Mouse (Mus musculus) CH12.LX (cell line): ENCODE data around the gene Tspan17. TPM values are rescaled to one million over a fixed set of nuclear protein-coding genes. Genes with fewer than 3 reads are reported as not detected.

Experiments used
- DNase-seq: peaks from one replicate; pipeline ENCODE4 v3.0.0-alpha.2; 2013; ENCODE audit errors: extremely low read depth
- H3K27ac ChIP-seq: 2 replicates; pipeline ENCODE4 v1.5.1; 2012; ENCODE audit warnings: low read depth, mild to moderate bottlenecking, control low read depth, moderate library complexity; ENCODE audit not compliant: insufficient read depth
- H3K27me3 ChIP-seq: replicated peaks from 2 replicates; pipeline ENCODE3; 2012; ENCODE audit warnings: inconsistent platforms
- H3K36me3 ChIP-seq, 2 experiments: replicated peaks in 1 of 2; 2 replicates each; pipeline versions ENCODE3 to v1.6.1; 2012; ENCODE audit warnings: inconsistent platforms in 1 of 2, low read length in 1 of 2, mild to moderate bottlenecking in 1 of 2, mixed read lengths in 1 of 2, moderate library complexity in 1 of 2; ENCODE audit not compliant: control insufficient read depth in 1 of 2, insufficient read depth in 1 of 2
- H3K4me1 ChIP-seq, 2 experiments: 2 replicates each; pipeline ENCODE4 v1.6.1; 2012; ENCODE audit warnings: inconsistent platforms in 1 of 2, moderate library complexity in 1 of 2; ENCODE audit not compliant: insufficient read depth in 2 of 2, control insufficient read depth in 1 of 2
- H3K4me2 ChIP-seq: 2 replicates; pipeline ENCODE4 v1.6.1; 2012; ENCODE audit warnings: low read depth, mild to moderate bottlenecking, control low read depth; ENCODE audit not compliant: poor library complexity, insufficient read depth, severe bottlenecking
- H3K4me3 ChIP-seq, 3 experiments: fragments of 150-350 bp in 1 of 3; sonication (generic) in 1 of 3; replicated peaks in 1 of 3; 2 replicates each; pipeline versions ENCODE3 to v1.5.1; 2011 to 2012; ENCODE audit warnings: low read depth in 2 of 3, low read length in 2 of 3, mild to moderate bottlenecking in 2 of 3, moderate library complexity in 2 of 3, control low read depth in 1 of 3, improper control_type of control experiment in 1 of 3, inconsistent platforms in 1 of 3, mixed read lengths in 1 of 3; ENCODE audit not compliant: poor library complexity in 1 of 3
- H3K79me2 ChIP-seq: replicated peaks from 2 replicates; pipeline ENCODE4 v1.6.1; 2012; ENCODE audit warnings: mild to moderate bottlenecking, moderate library complexity; ENCODE audit not compliant: control insufficient read depth, poor library complexity, insufficient read depth, severe bottlenecking; ENCODE audit errors: extremely low read depth
- H3K9ac ChIP-seq: 2 replicates; pipeline ENCODE4 v1.6.1; 2012; ENCODE audit warnings: low read depth, mild to moderate bottlenecking, control low read depth, moderate library complexity; ENCODE audit not compliant: insufficient read depth
- H3K9me3 ChIP-seq: replicated peaks from 2 replicates; pipeline ENCODE3; 2012; ENCODE audit warnings: low read length, inconsistent platforms, mixed read lengths
- CHD1 ChIP-seq: IDR thresholded peaks from 2 replicates; pipeline ENCODE4 v1.6.1; 2012; ENCODE audit warnings: low read depth, low read length, improper control_type of control experiment, inconsistent platforms
- E2F4 ChIP-seq: IDR thresholded peaks from 2 replicates; pipeline ENCODE4 v1.6.1; 2011; ENCODE audit warnings: low read depth, low read length, improper control_type of control experiment; ENCODE audit not compliant: insufficient replicate concordance
- ELF1 ChIP-seq: IDR thresholded peaks from 2 replicates; pipeline ENCODE4 v1.6.1; 2014; ENCODE audit warnings: low read depth, mild to moderate bottlenecking, inconsistent platforms, low read length, improper control_type of control experiment
- EP300 ChIP-seq: IDR thresholded peaks from 2 replicates; pipeline ENCODE4 v1.6.1; 2011; ENCODE audit warnings: low read length, improper control_type of control experiment
- GABPA ChIP-seq: IDR thresholded peaks from 2 replicates; pipeline ENCODE4 v1.6.1; 2012; ENCODE audit warnings: low read depth, low read length, improper control_type of control experiment, inconsistent platforms; ENCODE audit not compliant: insufficient replicate concordance
- HCFC1 ChIP-seq: IDR thresholded peaks from 2 replicates; pipeline ENCODE4 v1.6.1; 2012; ENCODE audit warnings: low read depth, mild to moderate bottlenecking, inconsistent platforms, low read length, improper control_type of control experiment
- JUN ChIP-seq: IDR thresholded peaks from 2 replicates; pipeline ENCODE4 v1.6.1; 2011; ENCODE audit warnings: low read depth, mild to moderate bottlenecking, low read length, improper control_type of control experiment, moderate library complexity; ENCODE audit not compliant: insufficient read depth
- KAT2A ChIP-seq: IDR thresholded peaks from 2 replicates; pipeline ENCODE4 v1.6.1; 2012; ENCODE audit warnings: low read length, improper control_type of control experiment, inconsistent platforms; ENCODE audit not compliant: insufficient replicate concordance
- MAFK ChIP-seq: IDR thresholded peaks from 2 replicates; pipeline ENCODE4 v1.6.1; 2011; ENCODE audit warnings: low read length, improper control_type of control experiment; ENCODE audit not compliant: insufficient replicate concordance
- MAZ ChIP-seq: IDR thresholded peaks from 2 replicates; pipeline ENCODE4 v1.6.1; 2012; ENCODE audit warnings: low read depth, mild to moderate bottlenecking, inconsistent platforms, low read length, improper control_type of control experiment, moderate library complexity
- NELFE ChIP-seq: IDR thresholded peaks from 2 replicates; pipeline ENCODE4 v1.6.1; 2011; ENCODE audit warnings: low read depth, low read length, improper control_type of control experiment
- NRF1 ChIP-seq: IDR thresholded peaks from 2 replicates; pipeline ENCODE4 v1.6.1; 2014; ENCODE audit warnings: low read depth, mild to moderate bottlenecking, inconsistent platforms, low read length, improper control_type of control experiment, moderate library complexity
- PAX5 ChIP-seq: IDR thresholded peaks from 2 replicates; pipeline ENCODE4 v1.6.1; 2012; ENCODE audit warnings: low read length, inconsistent platforms, mixed read lengths
- POLR2A ChIP-seq: IDR thresholded peaks from 2 replicates; pipeline ENCODE4 v1.6.1; 2011; ENCODE audit warnings: low read depth, mild to moderate bottlenecking, improper control_type of control experiment, low read length
- RCOR1 ChIP-seq: conservative IDR thresholded peaks from 2 replicates; pipeline ENCODE4 v1.6.1; 2012; ENCODE audit warnings: low read depth, mild to moderate bottlenecking, inconsistent platforms, low read length, improper control_type of control experiment
- SMC3 ChIP-seq: IDR thresholded peaks from 2 replicates; pipeline ENCODE4 v1.6.1; 2011; ENCODE audit warnings: low read depth, low read length, improper control_type of control experiment
- TBP ChIP-seq: conservative IDR thresholded peaks from 2 replicates; pipeline ENCODE4 v1.6.1; 2011; ENCODE audit warnings: low read depth, low read length, improper control_type of control experiment
- USF1 ChIP-seq: IDR thresholded peaks from 2 replicates; pipeline ENCODE4 v1.6.1; 2014; ENCODE audit warnings: low read depth, mild to moderate bottlenecking, inconsistent platforms, low read length, improper control_type of control experiment
- ZC3H11A ChIP-seq: IDR thresholded peaks from 2 replicates; pipeline ENCODE4 v1.6.1; 2012; ENCODE audit warnings: low read depth, mild to moderate bottlenecking, inconsistent platforms, low read length, improper control_type of control experiment
- ZMIZ1 ChIP-seq: IDR thresholded peaks from 2 replicates; pipeline ENCODE4 v1.6.1; 2012; ENCODE audit warnings: low read depth, mild to moderate bottlenecking, inconsistent platforms, low read length, improper control_type of control experiment
- ZNF384 ChIP-seq: IDR thresholded peaks from 2 replicates; pipeline ENCODE4 v1.6.1; 2012; ENCODE audit warnings: low read depth, low read length, improper control_type of control experiment, inconsistent platforms
- dilution Hi-C: fragments of 300-500 bp; cut with MboI; formaldehyde crosslinking; loops from 2 replicates; pipeline ENCODE4 v1.14.3; 2020; ENCODE audit warnings: low sequenced_read_pairs; ENCODE audit not compliant: extremely low pct_unique_long_range_greater_than_20kb, extremely low pct_ligation_motif_present
- in situ Hi-C: fragments of 300-500 bp; cut with MboI; formaldehyde crosslinking; loops from 3 replicates; pipeline ENCODE4 v1.14.3; 2019; ENCODE audit warnings: low sequenced_read_pairs, low pct_ligation_motif_present, low pct_unique_long_range_greater_than_20kb, mixed read lengths
- polyA plus RNA-seq: library from polyadenylated mRNA; unstranded; fragments of >175 nt; gene quantifications from 2 replicates; pipeline ENCODE4 v1.2.1, GENCODE M21; 2012; ENCODE audit warnings: low read depth; ENCODE audit not compliant: insufficient read length
- total RNA-seq, 2 experiments: library from RNA; depleted of rRNA; stranded (reverse); fragments of 300-350 nt in 1 of 2; fragments of >200 nt in 1 of 2; gene quantifications; 2 replicates each; pipeline ENCODE4 v1.2.3; 2012 to 2014

Gene Tspan17
- total and polyA plus RNA-seq, 3 experiments, result 0.61 to 0.68 TPM; not detected in 1

DNA sequence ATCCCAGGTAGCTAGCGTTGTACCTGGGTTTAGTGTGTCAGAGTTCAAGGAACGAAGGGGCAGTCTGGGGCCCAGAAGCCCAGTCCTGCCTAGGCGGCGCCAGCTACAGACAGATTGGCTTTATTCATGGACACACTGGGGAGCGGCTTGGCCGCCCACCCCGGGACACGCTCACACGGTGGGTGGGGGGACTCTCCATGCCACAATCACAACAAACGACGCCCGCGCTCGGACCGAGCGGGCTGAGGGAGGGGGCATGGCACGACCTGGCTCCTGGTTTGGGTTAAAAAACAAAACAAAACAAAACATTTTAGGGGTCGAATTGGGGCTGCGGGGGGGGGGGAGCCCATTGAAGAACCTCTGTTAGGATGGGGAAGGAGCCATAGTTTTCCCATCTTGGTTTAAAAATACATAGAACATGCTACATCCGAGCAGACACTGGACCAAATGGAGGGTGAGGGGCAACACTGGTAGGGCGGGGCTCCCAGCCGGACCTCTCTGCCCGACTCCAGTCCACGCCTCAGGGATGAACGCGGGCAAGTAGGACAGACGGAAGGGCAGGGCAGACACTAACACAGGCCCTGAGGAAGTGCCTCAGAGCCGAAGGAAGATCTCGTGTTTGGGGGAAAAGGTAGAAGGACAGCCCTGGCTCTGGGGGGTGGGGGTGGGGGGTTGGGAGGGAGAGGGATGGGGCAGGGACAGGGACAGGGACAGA, 30.3 kb upstream of the Tspan17 start:
- H3K9me3 ChIP-seq, result peaks cover 4% of the 10 kb centered on the region
- H3K36me3 ChIP-seq, result no peaks in the 10 kb centered on the region
- H3K4me3 ChIP-seq, result no peak overlapping the region
- H3K79me2 ChIP-seq, result no peaks in the 10 kb centered on the region
- no peak overlapping the region for H3K27ac ChIP-seq
- in situ Hi-C loops, result no loop called here
- no peak for DNase-seq
- H3K4me1 ChIP-seq, result no peaks in the 10 kb centered on the region
- no peak overlapping the region for H3K4me2 ChIP-seq
- dilution Hi-C loops, result no loop called here
- peaks cover 82% of the 10 kb centered on the region for H3K27me3 ChIP-seq
- TF ChIP-seq JUN (no peak), RCOR1 (no peak), CHD1 (no peak), HCFC1 (no peak), ELF1 (no peak), SMC3 (no peak), NELFE (no peak), MAZ (no peak), TBP (no peak), ZMIZ1 (no peak), PAX5 (no peak), GABPA (no peak), MAFK (no peak), ZNF384 (no peak)
- no peak overlapping the region for H3K9ac ChIP-seq

GRCm38 (mm10) chr13:54759496-54759895, 29.7 kb upstream of the Tspan17 start:
- Histone ChIP-seq H3K4me1 (no peaks in the 10 kb centered on the region), H3K36me3 (no peaks in the 10 kb centered on the region), H3K9me3 (peaks cover 4% of the 10 kb centered on the region), H3K27ac (no peak overlapping the region), H3K9ac (no peak overlapping the region), H3K79me2 (no peaks in the 10 kb centered on the region), H3K27me3 (peaks cover 82% of the 10 kb centered on the region), H3K4me3 (no peak overlapping the region), H3K4me2 (no peak overlapping the region)
- DNase-seq, result no peak
- in situ Hi-C loops (no loop called here), dilution Hi-C loops (no loop called here)
- TF ChIP-seq KAT2A (no peak), POLR2A (no peak), E2F4 (no peak), ZC3H11A (no peak), EP300 (no peak), GABPA (no peak), NRF1 (no peak), PAX5 (no peak), USF1 (no peak)
